Mouse (Mus musculus): ENCODE results near the gene Znhit2. TPM values are rescaled to one million over a fixed set of nuclear protein-coding genes. Genes with fewer than 3 reads are reported as not detected.

Gene Znhit2
- total and polyA plus RNA-seq, 3 experiments, result 27.0 to 37.3 TPM; not detected in 1

DNA sequence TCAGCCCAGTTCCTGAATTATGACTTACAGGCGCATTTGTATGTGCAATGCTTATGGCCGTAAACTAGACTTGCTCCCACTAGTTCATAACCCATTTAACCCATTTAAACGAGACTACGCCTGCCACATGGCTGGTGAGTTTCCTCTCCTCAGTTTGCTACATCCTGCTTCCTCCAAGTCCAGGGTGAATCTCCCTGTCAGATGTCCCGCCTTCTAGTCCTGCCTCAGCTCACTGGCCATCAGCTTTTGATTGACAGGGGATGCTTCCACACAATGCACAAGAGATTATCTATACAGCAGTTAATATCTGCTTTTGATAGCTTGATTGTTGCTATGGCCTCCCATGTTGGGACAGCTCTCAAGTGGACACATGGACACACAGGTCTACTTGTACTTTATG is 6.7 kb upstream of the Znhit2 start:
- Histone ChIP-seq H3K4me1 (ENCODE audit: control insufficient read depth in 1 of 2, insufficient read depth in 2 of 2, low read length in 2 of 2) (peaks cover 0 to 10% of the 10 kb centered on the region in 2 experiments; a peak in 1 of 4 replicates), H3K36me3 (ENCODE audit: control insufficient read depth in 1 of 2, insufficient read depth in 2 of 2, low read length in 2 of 2) (peaks cover 10 to 18% of the 10 kb centered on the region in 2 experiments), H3K79me2 (ENCODE audit: control insufficient read depth, insufficient read depth, low read length, poor library complexity) (peaks cover 35% of the 10 kb centered on the region), H3K27me3 (ENCODE audit: control insufficient read depth in 1 of 2, insufficient read depth in 2 of 2, low read length in 2 of 2) (no peaks in the 10 kb centered on the region), H3K9ac (ENCODE audit: control insufficient read depth, low read depth, low read length, poor library complexity, severe bottlenecking) (no peak overlapping the region), H3K4me3 (ENCODE audit: control insufficient read depth in 1 of 2, insufficient read depth in 1 of 2, low read depth in 2 of 2, low read length in 2 of 2) (no peak overlapping the region), H3K9me3 (replicated peaks; ENCODE audit: insufficient read depth, low read length) (no peaks in the 10 kb centered on the region), H3K27ac (ENCODE audit: control insufficient read depth, low read depth, low read length) (no peak overlapping the region)
- 0 out of 2 replicates have a peak, but pooled peaks have one; percentile 38 for TF ChIP-seq MAX (IDR thresholded peaks at IDR 0.05; ENCODE audit: low read length)
- 0 out of 2 replicates have a peak, but pooled peaks have one; percentile 44 for TF ChIP-seq ZMIZ1 (IDR thresholded peaks at IDR 0.05; ENCODE audit: low read depth, low read length)
- TF ChIP-seq MYC (IDR thresholded peaks at IDR 0.05; ENCODE audit: low read depth, low read length), result no peak
- DNase-seq (ENCODE audit: low read depth, low spot score), result peak; percentile 41

DNA sequence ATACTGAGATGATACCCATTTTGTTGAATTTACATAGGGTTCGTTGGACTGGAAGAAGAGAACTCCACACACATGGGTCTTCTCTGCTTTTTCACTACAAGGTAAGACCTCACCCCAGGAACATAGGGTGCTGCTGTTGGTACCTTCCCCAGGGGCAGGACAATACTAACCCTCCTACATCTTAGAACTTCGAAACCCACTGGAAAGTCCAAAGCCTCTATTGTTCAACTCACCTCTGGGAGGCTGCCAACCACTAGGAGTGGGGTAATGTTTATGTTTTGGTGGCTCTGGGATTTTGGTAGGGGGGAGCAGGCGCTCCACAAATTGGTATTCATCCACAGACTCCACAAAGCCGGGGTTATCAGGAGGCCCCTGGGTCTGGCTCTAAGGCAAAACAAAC is 4.3 kb upstream of the Znhit2 start:
- TF ChIP-seq ZKSCAN1 (IDR thresholded peaks at IDR 0.05; ENCODE audit: low read depth, low read length), result no peak
- no peak for TF ChIP-seq MYC (IDR thresholded peaks at IDR 0.05; ENCODE audit: low read depth, low read length)
- no peak for TF ChIP-seq HCFC1 (IDR thresholded peaks at IDR 0.05; ENCODE audit: low read depth, low read length)
- TF ChIP-seq MYB (IDR thresholded peaks at IDR 0.05; ENCODE audit: low read depth, low read length), result no peak
- TF ChIP-seq BHLHE40 (IDR thresholded peaks at IDR 0.05; ENCODE audit: borderline replicate concordance, low read depth, low read length), result no peak
- TF ChIP-seq GABPA (IDR thresholded peaks at IDR 0.05; ENCODE audit: low read depth, low read length), result no peak
- TF ChIP-seq NELFE (IDR thresholded peaks at IDR 0.05; ENCODE audit: low read depth, low read length), result no peak
- TF ChIP-seq GATA1 (IDR thresholded peaks at IDR 0.05; ENCODE audit: low read depth, low read length), result no peak
- no peak for TF ChIP-seq TAL1 (IDR thresholded peaks at IDR 0.05; ENCODE audit: low read length)
- no peak for TF ChIP-seq TBP (IDR thresholded peaks at IDR 0.05; ENCODE audit: low read depth, low read length)
- TF ChIP-seq MAX (IDR thresholded peaks at IDR 0.05; ENCODE audit: low read length), result no peak
- TF ChIP-seq POLR2A (IDR thresholded peaks at IDR 0.05; ENCODE audit: control insufficient read depth in 1 of 2, insufficient read depth in 1 of 2, low read depth in 1 of 2, low read length in 2 of 2, poor library complexity in 1 of 2), result no peak; a peak in 1 of 4 replicates
- no peak for TF ChIP-seq JUND (IDR thresholded peaks at IDR 0.05; ENCODE audit: low read depth, low read length)
- no peak for TF ChIP-seq USF1 (IDR thresholded peaks at IDR 0.05; ENCODE audit: low read depth, low read length)
- no peak for TF ChIP-seq MAZ (IDR thresholded peaks at IDR 0.05; ENCODE audit: low read depth, low read length)
- no peak for TF ChIP-seq RAD21 (IDR thresholded peaks at IDR 0.05; ENCODE audit: low read depth, low read length)
- Histone ChIP-seq H3K9me3 (replicated peaks; ENCODE audit: insufficient read depth, low read length) (no peaks in the 10 kb centered on the region), H3K36me3 (ENCODE audit: control insufficient read depth in 1 of 2, insufficient read depth in 2 of 2, low read length in 2 of 2) (peaks cover 8 to 18% of the 10 kb centered on the region in 2 experiments), H3K4me3 (ENCODE audit: control insufficient read depth in 1 of 2, insufficient read depth in 1 of 2, low read depth in 2 of 2, low read length in 2 of 2) (peak overlapping the region; percentile 95), H3K9ac (ENCODE audit: control insufficient read depth, low read depth, low read length, poor library complexity, severe bottlenecking) (peak overlapping the region; percentile 96), H3K27ac (ENCODE audit: control insufficient read depth, low read depth, low read length) (no peak overlapping the region), H3K4me1 (ENCODE audit: control insufficient read depth in 1 of 2, insufficient read depth in 2 of 2, low read length in 2 of 2) (peaks cover 0 to 10% of the 10 kb centered on the region in 2 experiments; a peak in 1 of 4 replicates), H3K79me2 (ENCODE audit: control insufficient read depth, insufficient read depth, low read length, poor library complexity) (peaks cover 39% of the 10 kb centered on the region), H3K27me3 (ENCODE audit: control insufficient read depth in 1 of 2, insufficient read depth in 2 of 2, low read length in 2 of 2) (no peaks in the 10 kb centered on the region)
- no peak for DNase-seq (ENCODE audit: low read depth, low spot score)

Measured in MEL (cell line).